Mouse (Mus musculus): ENCODE results near the gene Tuba1b. TPM values are rescaled to one million over a fixed set of nuclear protein-coding genes. Genes with fewer than 3 reads are reported as not detected.

Tuba1b gene
- total and polyA plus RNA-seq, 3 experiments: 235 to 725 (median 261) TPM

DNA sequence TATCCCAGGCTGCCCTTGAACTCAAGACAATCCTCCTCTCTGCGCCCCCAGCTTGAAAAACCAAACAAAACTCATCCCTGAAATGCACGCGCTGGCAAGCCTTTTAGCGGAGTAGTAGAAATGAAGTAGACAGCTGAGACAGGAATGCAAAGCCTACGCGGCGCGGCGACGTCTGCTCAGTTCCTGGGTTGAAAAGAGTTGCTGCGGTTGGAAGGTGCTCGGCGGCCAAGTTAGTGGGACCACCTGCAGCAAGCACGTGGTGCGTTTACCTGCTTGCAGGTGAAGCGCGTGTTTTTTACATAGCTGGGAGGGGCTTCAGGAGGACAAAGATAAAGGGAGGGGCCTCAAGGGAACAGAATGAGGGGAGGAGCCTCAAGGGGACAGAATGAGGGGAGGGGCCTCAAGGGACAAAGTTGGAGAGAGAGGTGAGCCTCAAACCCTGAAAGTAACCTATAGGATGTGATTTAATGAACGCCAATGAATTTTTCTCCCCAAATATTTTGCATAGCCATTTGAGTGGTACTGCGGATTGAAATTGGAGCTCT, 43.1 kb downstream of the Tuba1b start:
- DNase-seq: no peak

DNA sequence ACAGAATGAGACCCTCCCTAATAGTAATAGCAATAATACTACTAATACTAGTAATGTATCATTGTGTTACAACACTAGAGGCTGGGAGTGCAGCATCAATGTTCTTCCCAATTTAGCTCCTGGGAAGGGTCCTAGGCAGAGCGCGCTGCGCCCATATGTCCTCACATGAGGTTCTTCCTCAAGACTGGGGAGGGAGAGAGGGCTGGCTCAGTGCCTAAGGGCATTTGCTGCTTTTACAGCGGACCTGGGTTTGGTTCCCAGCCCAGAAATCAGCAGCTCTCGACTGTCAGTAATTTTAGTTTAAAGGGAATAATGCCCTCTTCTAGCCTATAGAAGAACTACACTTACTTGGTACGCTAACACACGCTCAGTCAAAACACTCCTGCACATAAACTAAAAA, 46.8 kb downstream of the Tuba1b start:
- DNase-seq: no peak

- DNase-seq: no peak
These were observed 47.5 kb downstream of the Tuba1b start for GRCm38 (mm10) chr15:98886667-98887387.

GRCm38 (mm10) chr15:98884106-98884505, 50.3 kb downstream of the Tuba1b start:
- no peak for DNase-seq

GRCm38 (mm10) chr15:98883661-98884060, 50.7 kb downstream of the Tuba1b start:
- DNase-seq: peak; percentile 68

DNA sequence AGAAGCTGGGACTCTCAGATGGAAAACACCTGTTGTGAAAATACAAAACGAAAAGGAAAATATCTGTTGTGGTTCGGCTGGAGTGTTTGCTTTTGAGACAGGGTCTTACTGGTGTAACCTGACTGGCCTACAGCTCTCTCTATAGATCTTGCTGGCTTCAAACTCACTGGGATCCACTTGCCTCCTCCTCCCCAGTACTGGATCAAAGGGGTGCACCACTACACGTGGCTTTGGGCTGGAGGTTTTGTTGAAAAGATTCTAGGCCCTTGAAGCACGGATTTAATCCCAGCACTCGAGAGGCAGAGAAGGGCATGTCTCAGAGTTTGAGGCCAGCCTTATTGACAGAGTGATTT, 52.7 kb downstream of the Tuba1b start:
- DNase-seq: no peak

Other genes with a start within 250 kb of the Tuba1b start
- gene Ccdc65, start 226.4 kb downstream of the Tuba1b start, total RNA-seq (2021): under 1 TPM; 0.32 to 0.62 TPM
- gene Ccdc65, start 226.4 kb downstream of the Tuba1b start, polyA plus RNA-seq (2012; rRNA removed): 0.11 and 0.23 TPM in 2 replicates
- 1 to 10 TPM; 4.9 to 9.3 TPM for gene Fkbp11, start 206.4 kb downstream of the Tuba1b start, total RNA-seq (2021)
- 8.4 and 10.0 TPM in 2 replicates for gene Fkbp11, start 206.4 kb downstream of the Tuba1b start, polyA plus RNA-seq (2012; rRNA removed)
- gene Arf3, start 171.4 kb downstream of the Tuba1b start, total RNA-seq (2021): 100 to 1,000 TPM; 130 to 136 TPM
- 82.4 and 106 TPM in 2 replicates for gene Arf3, start 171.4 kb downstream of the Tuba1b start, polyA plus RNA-seq (2012; rRNA removed)
- gene Wnt10b, start 156.4 kb downstream of the Tuba1b start, total RNA-seq (2021): 1 to 10 TPM in 1 of 2 experiments, under 1 TPM in 1; 0.84 to 2.2 TPM
- gene Wnt10b, start 156.4 kb downstream of the Tuba1b start, polyA plus RNA-seq (2012; rRNA removed): 0.45 and 2.2 TPM in 2 replicates
- gene Wnt1, start 144.7 kb downstream of the Tuba1b start, total RNA-seq (2021): not detected
- gene Wnt1, start 144.7 kb downstream of the Tuba1b start, polyA plus RNA-seq (2012; rRNA removed): 0.08 TPM in 1 of 2 replicates, not detected in the other
- gene Ddn, start 125.1 kb downstream of the Tuba1b start, total RNA-seq (2021): under 1 TPM in 1 of 2 experiments, not detected in 1; 0.35 TPM
- 0.03 and 0.08 TPM in 2 replicates for gene Ddn, start 125.1 kb downstream of the Tuba1b start, polyA plus RNA-seq (2012; rRNA removed)
- gene Prkag1, start 103.0 kb downstream of the Tuba1b start, total RNA-seq (2021): 10 to 100 TPM; 77.1 to 79.8 TPM
- 54.9 and 57.3 TPM in 2 replicates for gene Prkag1, start 103.0 kb downstream of the Tuba1b start, polyA plus RNA-seq (2012; rRNA removed)
- 10 to 100 TPM; 36.8 to 58.2 TPM for gene Kmt2d, start 63.4 kb downstream of the Tuba1b start, total RNA-seq (2021)
- 21.0 and 22.3 TPM in 2 replicates for gene Kmt2d, start 63.4 kb downstream of the Tuba1b start, polyA plus RNA-seq (2012; rRNA removed)
- gene Rhebl1, start 40.0 kb downstream of the Tuba1b start, total RNA-seq (2021): 1 to 10 TPM in 1 of 2 experiments, under 1 TPM in 1; 0.69 to 3.6 TPM
- gene Rhebl1, start 40.0 kb downstream of the Tuba1b start, polyA plus RNA-seq (2012; rRNA removed): 1.3 and 2.0 TPM in 2 replicates
- 1 to 10 TPM; 2.3 to 3.5 TPM for gene Dhh, start 36.0 kb downstream of the Tuba1b start, total RNA-seq (2021)
- gene Dhh, start 36.0 kb downstream of the Tuba1b start, polyA plus RNA-seq (2012; rRNA removed): 3.1 and 3.8 TPM in 2 replicates
- gene Lmbr1l, start 16.3 kb downstream of the Tuba1b start, total RNA-seq (2021): 10 to 100 TPM; 11.5 to 14.2 TPM
- 36.3 and 58.5 TPM in 2 replicates for gene Lmbr1l, start 16.3 kb downstream of the Tuba1b start, polyA plus RNA-seq (2012; rRNA removed)
- 10 to 100 TPM in 1 of 2 experiments, not detected in 1; 10.9 TPM for gene Gm49450, start 19.0 kb upstream of the Tuba1b start, total RNA-seq (2021)
- 49.5 and 126 TPM in 2 replicates for gene Gm49450, start 19.0 kb upstream of the Tuba1b start, polyA plus RNA-seq (2012; rRNA removed)
- 100 to 1,000 TPM in 1 of 2 experiments, 10 to 100 TPM in 1; 63.2 to 125 TPM for gene Tuba1a, start 19.1 kb upstream of the Tuba1b start, total RNA-seq (2021)
- 128 and 133 TPM in 2 replicates for gene Tuba1a, start 19.1 kb upstream of the Tuba1b start, polyA plus RNA-seq (2012; rRNA removed)
- gene Tuba1c, start 95.3 kb upstream of the Tuba1b start, total RNA-seq (2021): 100 to 1,000 TPM; 270 to 284 TPM
- 205 and 318 TPM in 2 replicates for gene Tuba1c, start 95.3 kb upstream of the Tuba1b start, polyA plus RNA-seq (2012; rRNA removed)
- gene Prph, start 120.6 kb upstream of the Tuba1b start, total RNA-seq (2021): under 1 TPM; 0.43 to 0.86 TPM
- 2.4 and 8.5 TPM in 2 replicates for gene Prph, start 120.6 kb upstream of the Tuba1b start, polyA plus RNA-seq (2012; rRNA removed)
- gene Troap, start 140.0 kb upstream of the Tuba1b start, total RNA-seq (2021): under 1 TPM; 0.73 to 0.78 TPM
- gene Troap, start 140.0 kb upstream of the Tuba1b start, polyA plus RNA-seq (2012; rRNA removed): 2.8 and 5.2 TPM in 2 replicates
- not detected for gene C1ql4, start 153.3 kb upstream of the Tuba1b start, total RNA-seq (2021)
- gene C1ql4, start 153.3 kb upstream of the Tuba1b start, polyA plus RNA-seq (2012; rRNA removed): not detected in 2 replicates
- gene Dnajc22, start 158.6 kb upstream of the Tuba1b start, total RNA-seq (2021): 1 to 10 TPM; 3.2 to 4.4 TPM
- 0.29 and 0.31 TPM in 2 replicates for gene Dnajc22, start 158.6 kb upstream of the Tuba1b start, polyA plus RNA-seq (2012; rRNA removed)
- 10 to 100 TPM; 14.0 to 15.6 TPM for gene Spats2, start 191.4 kb upstream of the Tuba1b start, total RNA-seq (2021)
- gene Spats2, start 191.4 kb upstream of the Tuba1b start, polyA plus RNA-seq (2012; rRNA removed): 5.6 and 7.6 TPM in 2 replicates